Comparison of ENCODE assay signal across 11 mouse cellular contexts in genomic region chr5:123436071-123436779, GRCm38 (mm10). TPM values are rescaled to one million over a fixed set of nuclear protein-coding genes. Genes with fewer than 3 reads are reported as not detected.
DNase-seq lines count a peak whose midpoint lies in the region; ATAC-seq lines count a peak whose summit lies in the region.
"Had no signal": no experiment of that assay in that cellular context is flagged by ENCODE, and none has a peak within 500 bp of the region (broad histone marks: within the 10 kb centered on the region; RNA-seq: fewer than 3 reads in every experiment).

No protein-coding gene starts in this region.

- WGBS in heart, embryonic 10.5 days, result 72% methylated on average over 8 of the region's 8 CpGs
- WGBS in limb, embryonic 13.5 days, result 59% methylated on average over 8 of the region's 8 CpGs

- peaks cover 41% of the 10 kb centered on the region for H3K4me1 ChIP-seq in heart, embryonic 10.5 days
- H3K4me1 ChIP-seq in limb, embryonic 13.5 days, result peaks cover 24% of the 10 kb centered on the region

- H3K4me3 ChIP-seq in heart, embryonic 10.5 days, result no peak overlapping the region
- no peak overlapping the region for H3K4me3 ChIP-seq in limb, embryonic 13.5 days
- H3K4me3 ChIP-seq: megakaryocyte, embryonic 14.5 days had no signal

- no peaks in the 10 kb centered on the region for H3K36me3 ChIP-seq in heart, embryonic 10.5 days
- peaks cover 2% of the 10 kb centered on the region; the same call in 1 of the 2 replicates for H3K36me3 ChIP-seq in limb, embryonic 13.5 days

- no peaks in the 10 kb centered on the region for H3K9me3 ChIP-seq in heart, embryonic 10.5 days
- H3K9me3 ChIP-seq in limb, embryonic 13.5 days, result no peaks in the 10 kb centered on the region
- H3K9me3 ChIP-seq: megakaryocyte, embryonic 14.5 days had no signal

- no peak overlapping the region for H3K4me2 ChIP-seq in limb, embryonic 13.5 days (replicated peaks)

- H3K27ac ChIP-seq in heart, embryonic 10.5 days, result peak overlapping the region; percentile 47; the same call in 1 of the 2 replicates
- no peak overlapping the region; the same call in 1 of the 2 replicates for H3K27ac ChIP-seq in limb, embryonic 13.5 days

- ATAC-seq in limb, embryonic 13.5 days (ENCODE audit: low FRiP score, low read depth), result no peak

- peak overlapping the region; percentile 31; the same call in 1 of the 2 replicates for H3K9ac ChIP-seq in limb, embryonic 13.5 days

- DNase-seq in adrenal gland, adult 2 months, result peak; percentile 12
- DNase-seq in adrenal gland, postnatal 14 days, result no peak
- peak; percentile 54 for DNase-seq in 416B (ENCODE audit: low read depth)
- DNase-seq in heart, embryonic 10.5 days (ENCODE audit: low spot score), result no peak
- no peak for DNase-seq in spleen, adult 18-20 months
- no peak for DNase-seq in right cerebral cortex, postnatal 36 days (ENCODE audit: low spot score in 2 of 2)
- no peak for DNase-seq in gastrocnemius, postnatal 10 days

- no peaks in the 10 kb centered on the region for H3K27me3 ChIP-seq in heart, embryonic 10.5 days (ENCODE audit: insufficient read depth, poor library complexity, severe bottlenecking)
- H3K27me3 ChIP-seq in limb, embryonic 13.5 days, result no peaks in the 10 kb centered on the region
- H3K27me3 ChIP-seq: megakaryocyte, embryonic 14.5 days had no signal

RNA-seq across cellular contexts. Expression of gene Mlxip, which starts 41.6 kb away (rescaled TPM):
- total RNA-seq in adrenal gland, adult 2 months (2021), result 10 to 100 TPM; 15.2 to 27.4 TPM
- polyA plus RNA-seq in adrenal gland, adult 2 months (2012; rRNA removed), result 45.5 TPM in 2 replicates
- 24.8 and 31.8 TPM in 2 replicates for total RNA-seq in adrenal gland, postnatal 14 days (2021)
- polyA plus RNA-seq in heart, embryonic 10.5 days (2016; fragmentation: Nextera tagmentation; extraction: Ambion mirVana), result 13.1 and 17.0 TPM in 2 replicates
- polyA plus RNA-seq in limb, embryonic 13.5 days (2015; fragmentation: Nextera tagmentation; extraction: Ambion mirVana), result 13.9 and 15.1 TPM in 2 replicates
- total RNA-seq in gastrocnemius, postnatal 10 days (2021), result 10 to 100 TPM; 57.4 to 57.6 TPM

RNA-seq across cellular contexts. Expression of gene Lrrc43, which starts 52.9 kb away (rescaled TPM):
- not detected for total RNA-seq in adrenal gland, adult 2 months (2021)
- not detected in 2 replicates for polyA plus RNA-seq in adrenal gland, adult 2 months (2012; rRNA removed)
- total RNA-seq in adrenal gland, postnatal 14 days (2021), result not detected in 2 replicates
- not detected in 2 replicates for polyA plus RNA-seq in heart, embryonic 10.5 days (2016; fragmentation: Nextera tagmentation; extraction: Ambion mirVana)
- not detected in 2 replicates for polyA plus RNA-seq in limb, embryonic 13.5 days (2015; fragmentation: Nextera tagmentation; extraction: Ambion mirVana)
- not detected for total RNA-seq in gastrocnemius, postnatal 10 days (2021)
- polyA plus RNA-seq: C2C12 had no signal

RNA-seq across cellular contexts. Expression of gene Il31, which starts 53.1 kb away (rescaled TPM):
- total RNA-seq in adrenal gland, adult 2 months (2021), result not detected
- not detected in 2 replicates for polyA plus RNA-seq in adrenal gland, adult 2 months (2012; rRNA removed)
- total RNA-seq in adrenal gland, postnatal 14 days (2021), result not detected in 2 replicates
- not detected in 2 replicates for polyA plus RNA-seq in heart, embryonic 10.5 days (2016; fragmentation: Nextera tagmentation; extraction: Ambion mirVana)
- not detected in 2 replicates for polyA plus RNA-seq in limb, embryonic 13.5 days (2015; fragmentation: Nextera tagmentation; extraction: Ambion mirVana)
- total RNA-seq in gastrocnemius, postnatal 10 days (2021), result not detected
- polyA plus RNA-seq: C2C12; gonadal fat pad, adult 2 months had no signal

Comparison
In these comparisons a context has a peak if more than half of its experiments do, and no peak if none do; other contexts are left out.
1. DNase-seq: peak in adrenal gland, adult 2 months (single experiment) and 416B (single experiment); none in adrenal gland, postnatal 14 days (single experiment), heart, embryonic 10.5 days (single experiment), spleen, adult 18-20 months (0 of 2), right cerebral cortex, postnatal 36 days (0 of 2) and gastrocnemius, postnatal 10 days (single experiment).